Mouse (Mus musculus) heart, embryonic 10.5 days (tissue): ENCODE results near the gene Sorbs1. TPM values are rescaled to one million over a fixed set of nuclear protein-coding genes. Genes with fewer than 3 reads are reported as not detected.

ENCODE experiments used
- DNase-seq: peaks from one replicate; pipeline ENCODE4 v3.0.0-alpha.2; 2017; ENCODE audit warnings: low spot score
- H3K27ac ChIP-seq: fragments of 300-500 bp; sonication (generic); 2 replicates; pipeline ENCODE4 v1.5.1; 2016; ENCODE audit warnings: mild to moderate bottlenecking
- H3K27me3 ChIP-seq: fragments of 300-500 bp; sonication (generic); 2 replicates; pipeline ENCODE4 v1.6.1; 2016; ENCODE audit warnings: mild to moderate bottlenecking; ENCODE audit not compliant: poor library complexity, insufficient read depth, severe bottlenecking
- H3K36me3 ChIP-seq: fragments of 300-500 bp; sonication (generic); 2 replicates; pipeline ENCODE4 v1.6.1; 2016; ENCODE audit warnings: mild to moderate bottlenecking, moderate library complexity
- H3K4me1 ChIP-seq: fragments of 300-500 bp; sonication (generic); 2 replicates; pipeline ENCODE4 v1.6.1; 2016; ENCODE audit warnings: mild to moderate bottlenecking
- H3K4me3 ChIP-seq: fragments of 300-500 bp; sonication (generic); 2 replicates; pipeline ENCODE4 v1.5.1; 2016; ENCODE audit warnings: mild to moderate bottlenecking, moderate library complexity
- H3K9me3 ChIP-seq: fragments of 300-500 bp; sonication (generic); 2 replicates; pipeline ENCODE4 v1.6.1; 2016; ENCODE audit warnings: mild to moderate bottlenecking, moderate library complexity
- WGBS: fragments of 180-500 bp; shearing (Covaris S2); methylation state at CpG from one replicate; pipeline ENCODE4 v1.1.7; 2016; 5-methylcytosine and 5-hydroxymethylcytosine counted together
- polyA plus RNA-seq: library from polyadenylated mRNA; unstranded; fragments of >200 nt; fragmentation: Nextera tagmentation; extraction: Ambion mirVana; gene quantifications from 2 replicates; pipeline ENCODE4 v1.2.1, GENCODE M21; 2016

The Sorbs1 gene
- polyA plus RNA-seq, 1 experiment from 2014 or later, result 71.2 TPM

GRCm38 (mm10) chr19:40536526-40536925, 22.9 kb upstream of the Sorbs1 start:
- no peaks in the 10 kb centered on the region for H3K27me3 ChIP-seq
- WGBS, result 22% methylated on average over 6 of the region's 6 CpGs
- DNase-seq, result no peak
- H3K27ac ChIP-seq, result no peak overlapping the region
- H3K4me1 ChIP-seq, result peaks cover 12% of the 10 kb centered on the region
- no peak overlapping the region for H3K4me3 ChIP-seq
- 0 out of 2 replicates have a peak, but pooled peaks cover 2% of the 10 kb centered on the region for H3K36me3 ChIP-seq
- no peaks in the 10 kb centered on the region for H3K9me3 ChIP-seq

GRCm38 (mm10) chr19:40532525-40532924, 18.9 kb upstream of the Sorbs1 start:
- H3K36me3 ChIP-seq, result no peaks in the 10 kb centered on the region
- no peak for DNase-seq
- no peaks in the 10 kb centered on the region for H3K9me3 ChIP-seq
- H3K27me3 ChIP-seq, result no peaks in the 10 kb centered on the region
- no peak overlapping the region for H3K4me3 ChIP-seq
- no peak overlapping the region for H3K27ac ChIP-seq
- 73% methylated on average over 5 of the region's 5 CpGs for WGBS
- H3K4me1 ChIP-seq, result peaks cover 12% of the 10 kb centered on the region

GRCm38 (mm10) chr19:40530323-40530722, 16.7 kb upstream of the Sorbs1 start:
- Histone ChIP-seq H3K27me3 (no peaks in the 10 kb centered on the region), H3K4me3 (no peak overlapping the region), H3K9me3 (no peaks in the 10 kb centered on the region), H3K27ac (no peak overlapping the region), H3K36me3 (no peaks in the 10 kb centered on the region), H3K4me1 (no peaks in the 10 kb centered on the region)
- WGBS, result 69% methylated on average over 2 of the region's 2 CpGs
- no peak for DNase-seq

GRCm38 (mm10) chr19:40528254-40528653, 14.7 kb upstream of the Sorbs1 start:
- DNase-seq, result no peak
- Histone ChIP-seq H3K36me3 (no peaks in the 10 kb centered on the region), H3K4me1 (no peaks in the 10 kb centered on the region), H3K9me3 (no peaks in the 10 kb centered on the region), H3K27ac (no peak overlapping the region), H3K4me3 (no peak overlapping the region), H3K27me3 (no peaks in the 10 kb centered on the region)

- no peak for DNase-seq
- no peaks in the 10 kb centered on the region for H3K27me3 ChIP-seq
- H3K4me3 ChIP-seq, result no peak overlapping the region
- H3K4me1 ChIP-seq, result no peaks in the 10 kb centered on the region
- no peaks in the 10 kb centered on the region for H3K9me3 ChIP-seq
- no peak overlapping the region for H3K27ac ChIP-seq
- 67% methylated on average over 9 of the region's 9 CpGs for WGBS
- H3K36me3 ChIP-seq, result no peaks in the 10 kb centered on the region
Measured at GRCm38 (mm10) chr19:40526367-40527014, 12.9 kb upstream of the Sorbs1 start.

- H3K4me1 ChIP-seq, result peaks cover 16% of the 10 kb centered on the region
- no peak overlapping the region for H3K27ac ChIP-seq
- 80% methylated on average over 8 of the region's 8 CpGs for WGBS
- no peaks in the 10 kb centered on the region for H3K27me3 ChIP-seq
- no peaks in the 10 kb centered on the region for H3K9me3 ChIP-seq
- no peak overlapping the region for H3K4me3 ChIP-seq
- DNase-seq, result no peak
- H3K36me3 ChIP-seq, result no peaks in the 10 kb centered on the region
Measured at GRCm38 (mm10) chr19:40523431-40524005, 9.9 kb upstream of the Sorbs1 start.

- H3K36me3 ChIP-seq, result no peaks in the 10 kb centered on the region
- H3K27ac ChIP-seq, result no peak overlapping the region
- DNase-seq, result no peak
Measured at GRCm38 (mm10) chr19:40520403-40520802, 6.8 kb upstream of the Sorbs1 start.

GRCm38 (mm10) chr19:40518706-40519105, 5.1 kb upstream of the Sorbs1 start:
- H3K27me3 ChIP-seq, result no peaks in the 10 kb centered on the region
- no peaks in the 10 kb centered on the region for H3K36me3 ChIP-seq
- WGBS, result 50% methylated on average over 1 of the region's 1 CpGs
- peaks cover 16% of the 10 kb centered on the region for H3K4me1 ChIP-seq
- DNase-seq, result no peak
- no peaks in the 10 kb centered on the region for H3K9me3 ChIP-seq
- no peak overlapping the region for H3K4me3 ChIP-seq
- no peak overlapping the region for H3K27ac ChIP-seq

More at GRCm38 (mm10) chr19:40520403-40520802, 6.8 kb upstream of the Sorbs1 start:
- no peaks in the 10 kb centered on the region for H3K9me3 ChIP-seq
- peaks cover 16% of the 10 kb centered on the region for H3K4me1 ChIP-seq
- 72% methylated on average over 5 of the region's 5 CpGs for WGBS
- H3K27me3 ChIP-seq, result no peaks in the 10 kb centered on the region
- H3K4me3 ChIP-seq, result no peak overlapping the region

- Histone ChIP-seq H3K27ac (no peak overlapping the region), H3K9me3 (no peaks in the 10 kb centered on the region), H3K4me3 (no peak overlapping the region), H3K4me1 (peaks cover 32% of the 10 kb centered on the region), H3K27me3 (no peaks in the 10 kb centered on the region), H3K36me3 (no peaks in the 10 kb centered on the region)
- DNase-seq, result no peak
- 92% methylated on average over 3 of the region's 3 CpGs for WGBS
Measured at GRCm38 (mm10) chr19:40515596-40515995, 2.0 kb upstream of the Sorbs1 start.

GRCm38 (mm10) chr19:40514376-40514775, 797 bp upstream of the Sorbs1 start:
- DNase-seq, result no peak
- no peaks in the 10 kb centered on the region for H3K27me3 ChIP-seq
- no peak overlapping the region for H3K4me3 ChIP-seq
- H3K4me1 ChIP-seq, result peaks cover 32% of the 10 kb centered on the region
- WGBS, result 75% methylated on average over 7 of the region's 7 CpGs
- no peak overlapping the region for H3K27ac ChIP-seq
- no peaks in the 10 kb centered on the region for H3K36me3 ChIP-seq
- no peaks in the 10 kb centered on the region for H3K9me3 ChIP-seq

- peak; percentile 84 for DNase-seq
Measured at GRCm38 (mm10) chr19:40512500-40513421, 818 bp downstream of the Sorbs1 start.

GRCm38 (mm10) chr19:40511679-40512309, 1.8 kb downstream of the Sorbs1 start:
- Histone ChIP-seq H3K36me3 (0 out of 2 replicates have a peak, but pooled peaks cover 11% of the 10 kb centered on the region), H3K9me3 (peaks cover 3% of the 10 kb centered on the region; the same call in 1 of the 2 replicates), H3K27ac (peak overlapping the region; percentile 94), H3K4me1 (peaks cover 33% of the 10 kb centered on the region), H3K4me3 (peak overlapping the region; percentile 85), H3K27me3 (no peaks in the 10 kb centered on the region)
- WGBS, result 5% methylated on average over 5 of the region's 5 CpGs
- peak; percentile 86 for DNase-seq

More at GRCm38 (mm10) chr19:40512500-40513421, 818 bp downstream of the Sorbs1 start:
- Histone ChIP-seq H3K27me3 (no peaks in the 10 kb centered on the region), H3K9me3 (peaks cover 2% of the 10 kb centered on the region; the same call in 1 of the 2 replicates), H3K4me3 (peak overlapping the region; percentile 85), H3K27ac (peak overlapping the region; percentile 94), H3K36me3 (0 out of 2 replicates have a peak, but pooled peaks cover 5% of the 10 kb centered on the region), H3K4me1 (peaks cover 33% of the 10 kb centered on the region)
- WGBS, result under 1% methylated on average over 34 of the region's 34 CpGs
